Mouse (Mus musculus) layer of hippocampus, adult 11-12 months (tissue): ENCODE results near the gene Atp7a.
A peak's percentile ranks its signal among the peaks of the same experiment; 100 is the strongest.
"Not testable (repeated sequence)": the region's sequence is repeated elsewhere in the genome, so short reads cannot be mapped to it uniquely, and the experiment has no call there.

ENCODE experiments used
- DNase-seq: peaks from one replicate; pipeline ENCODE4 v3.0.0; 2022; ENCODE audit warnings: low spot score

Gene Atp7a

GRCm38 (mm10) chrX:106026418-106027342 is at the start of gene Atp7a:
TSS of gene Atp7a (plus strand) at chrX:106027276.
- DNase-seq, result peak; percentile 90

- DNase-seq, result no peak
Observed at GRCm38 (mm10) chrX:106001605-106002004, 25.5 kb upstream of the Atp7a start.

GRCm38 (mm10) chrX:106010762-106011161 is 16.3 kb upstream of the Atp7a start:
- no peak for DNase-seq

GRCm38 (mm10) chrX:106011465-106012159 is 15.5 kb upstream of the Atp7a start, which contains the start of gene Magt1:
TSS of gene Magt1 (minus strand) at chrX:106011906.
- DNase-seq, result peak; percentile 80

GRCm38 (mm10) chrX:106012559-106012958 is 14.5 kb upstream of the Atp7a start:
- DNase-seq, result no peak

- peak; percentile 43 for DNase-seq
Observed at GRCm38 (mm10) chrX:106013217-106013616, 13.9 kb upstream of the Atp7a start.

- DNase-seq, result not testable (repeated sequence)
Observed at GRCm38 (mm10) chrX:106014741-106015377, 12.2 kb upstream of the Atp7a start.

GRCm38 (mm10) chrX:106015571-106016322 is 11.3 kb upstream of the Atp7a start, which contains the start of gene Cox7b:
TSS of gene Cox7b (plus strand) at chrX:106015700.
- DNase-seq, result peak; percentile 81

GRCm38 (mm10) chrX:106017102-106017501 is 10.0 kb upstream of the Atp7a start:
- no peak for DNase-seq

- no peak for DNase-seq
Observed at GRCm38 (mm10) chrX:106017516-106017915, 9.6 kb upstream of the Atp7a start.

- no peak for DNase-seq
Observed at GRCm38 (mm10) chrX:106027343-106027674, 233 bp downstream of the Atp7a start.

GRCm38 (mm10) chrX:106030176-106030575 is 3.1 kb downstream of the Atp7a start:
- DNase-seq, result no peak

- no peak for DNase-seq
Observed at GRCm38 (mm10) chrX:106031124-106031523, 4.0 kb downstream of the Atp7a start.

GRCm38 (mm10) chrX:106035727-106036126 is 8.7 kb downstream of the Atp7a start:
- DNase-seq, result no peak

- no peak for DNase-seq
Observed at GRCm38 (mm10) chrX:106037185-106037752, 10.2 kb downstream of the Atp7a start.

GRCm38 (mm10) chrX:106043863-106044617 is 17.0 kb downstream of the Atp7a start:
- peak; percentile 27 for DNase-seq

GRCm38 (mm10) chrX:106045455-106045854 is 18.4 kb downstream of the Atp7a start:
- no peak for DNase-seq

- DNase-seq, result no peak
Observed at GRCm38 (mm10) chrX:106045928-106046327, 18.9 kb downstream of the Atp7a start.

- DNase-seq, result no peak
Observed at GRCm38 (mm10) chrX:106048191-106048590, 21.1 kb downstream of the Atp7a start.

- DNase-seq, result not testable (repeated sequence)
Observed at GRCm38 (mm10) chrX:106077858-106078257, 50.8 kb downstream of the Atp7a start.
